Mouse (Mus musculus) lung, postnatal 0 days (tissue): ENCODE results near the gene Rapgef2.

ENCODE experiments used
- CTCF ChIP-seq: IDR thresholded peaks from 2 replicates; pipeline ENCODE4 v1.5.1; 2016; ENCODE audit warnings: antibody characterized with exemption, mild to moderate bottlenecking
- EP300 ChIP-seq: IDR thresholded peaks from 2 replicates; pipeline ENCODE4 v1.6.1; 2016; ENCODE audit warnings: antibody characterized with exemption, mild to moderate bottlenecking, control low read depth

- TF ChIP-seq EP300 (no peak), CTCF (no peak)
Measured at GRCm38 (mm10) chr3:79206524-79206923, 79.8 kb downstream of the Rapgef2 start.
